Mouse (Mus musculus): ENCODE results near the gene Rfesd. TPM values are rescaled to one million over a fixed set of nuclear protein-coding genes. Genes with fewer than 3 reads are reported as not detected.
A peak's percentile ranks its signal among the peaks of the same experiment; 100 is the strongest.

Rfesd gene
- polyA plus RNA-seq (2012; ENCODE audit: insufficient read depth, insufficient read length, missing spikeins), result 46.9 and 79.7 TPM in 2 replicates

- Histone ChIP-seq H3K4me1 (ENCODE audit: control insufficient read depth, insufficient read depth, insufficient read length, low read length) (no peaks in the 10 kb centered on the region), H3K27ac (replicated peaks; ENCODE audit: low read depth, low read length) (peak within 1 kb of the TSS; percentile 97), H3K4me3 (ENCODE audit: insufficient read depth, low read depth, low read length) (peak within 1 kb of the TSS; percentile 80)
These were observed at the start of gene Rfesd for GRCm38 (mm10) chr13:76017974-76018843. TSS of gene Rfesd (minus strand) at chr13:76018719.

- no peak overlapping the region for H3K27ac ChIP-seq (replicated peaks; ENCODE audit: low read depth, low read length)
- H3K4me3 ChIP-seq (ENCODE audit: insufficient read depth, low read depth, low read length), result no peak overlapping the region
- H3K4me1 ChIP-seq (ENCODE audit: control insufficient read depth, insufficient read depth, insufficient read length, low read length), result no peaks in the 10 kb centered on the region
These were observed 45.9 kb upstream of the Rfesd start for GRCm38 (mm10) chr13:76064363-76064945.

GRCm38 (mm10) chr13:76063548-76063947 lies 45.0 kb upstream of the Rfesd start:
- H3K4me1 ChIP-seq (ENCODE audit: control insufficient read depth, insufficient read depth, insufficient read length, low read length), result no peaks in the 10 kb centered on the region
- no peak overlapping the region for H3K27ac ChIP-seq (replicated peaks; ENCODE audit: low read depth, low read length)
- H3K4me3 ChIP-seq (ENCODE audit: insufficient read depth, low read depth, low read length), result no peak overlapping the region

GRCm38 (mm10) chr13:76062569-76062968 lies 44.0 kb upstream of the Rfesd start:
- H3K27ac ChIP-seq (replicated peaks; ENCODE audit: low read depth, low read length), result no peak overlapping the region
- H3K4me1 ChIP-seq (ENCODE audit: control insufficient read depth, insufficient read depth, insufficient read length, low read length), result no peaks in the 10 kb centered on the region
- H3K4me3 ChIP-seq (ENCODE audit: insufficient read depth, low read depth, low read length), result no peak overlapping the region

GRCm38 (mm10) chr13:76062126-76062525 lies 43.6 kb upstream of the Rfesd start:
- Histone ChIP-seq H3K4me1 (ENCODE audit: control insufficient read depth, insufficient read depth, insufficient read length, low read length) (no peaks in the 10 kb centered on the region), H3K4me3 (ENCODE audit: insufficient read depth, low read depth, low read length) (no peak overlapping the region), H3K27ac (replicated peaks; ENCODE audit: low read depth, low read length) (no peak overlapping the region)

DNA sequence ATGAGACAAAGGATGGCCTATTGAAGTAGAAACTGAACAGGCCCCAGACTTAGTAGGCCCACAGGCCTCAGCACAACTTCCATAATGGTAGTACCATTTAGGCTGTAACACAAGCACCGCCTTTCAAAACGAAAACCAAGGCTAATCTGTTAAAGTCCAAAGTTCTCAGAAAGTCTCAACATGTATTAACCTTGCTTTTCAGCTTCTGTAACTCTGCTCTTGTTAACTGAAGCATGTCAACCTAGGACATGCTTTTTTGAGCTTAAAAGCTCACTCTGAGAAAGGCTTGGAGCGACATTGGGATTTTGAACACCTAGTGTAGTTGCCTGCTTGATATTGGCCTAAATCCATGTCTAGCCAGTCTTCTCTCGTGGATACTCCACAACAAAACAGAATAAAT lies 41.1 kb upstream of the Rfesd start:
- peaks cover 4% of the 10 kb centered on the region; the same call in 1 of the 2 replicates for H3K4me1 ChIP-seq (ENCODE audit: control insufficient read depth, insufficient read depth, insufficient read length, low read length)
- no peak overlapping the region for H3K27ac ChIP-seq (replicated peaks; ENCODE audit: low read depth, low read length)
- no peak overlapping the region for H3K4me3 ChIP-seq (ENCODE audit: insufficient read depth, low read depth, low read length)

- no peak overlapping the region for H3K4me3 ChIP-seq (ENCODE audit: insufficient read depth, low read depth, low read length)
- H3K4me1 ChIP-seq (ENCODE audit: control insufficient read depth, insufficient read depth, insufficient read length, low read length), result peaks cover 4% of the 10 kb centered on the region; the same call in 1 of the 2 replicates
- no peak overlapping the region for H3K27ac ChIP-seq (replicated peaks; ENCODE audit: low read depth, low read length)
These were observed 38.9 kb upstream of the Rfesd start for GRCm38 (mm10) chr13:76057267-76058069.

DNA sequence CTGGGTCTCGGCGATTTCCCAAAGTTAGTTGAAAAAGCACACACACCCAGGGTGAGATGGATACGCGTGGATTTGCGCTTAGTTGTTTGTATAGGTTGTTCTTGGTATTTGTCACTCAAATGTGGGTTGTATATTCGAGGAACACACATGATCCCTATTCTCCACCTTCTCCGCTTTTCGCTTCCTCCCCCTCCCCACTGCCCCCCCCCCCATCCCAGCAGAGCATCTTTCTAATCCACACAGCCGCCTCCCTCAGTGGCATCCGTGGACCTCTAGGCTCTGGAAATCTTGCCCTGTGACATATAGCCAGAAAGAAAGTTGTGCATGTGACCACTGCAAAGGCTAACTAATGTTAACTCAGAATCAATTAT lies 38.4 kb upstream of the Rfesd start, which contains the start of gene Gpr150:
Gpr150 (minus strand) TSS at position 101 of the 371 bp plus-strand sequence.
- peaks cover 4% of the 10 kb centered on the region; the same call in 1 of the 2 replicates for H3K4me1 ChIP-seq (ENCODE audit: control insufficient read depth, insufficient read depth, insufficient read length, low read length)
- no peak within 1 kb of the TSS for H3K27ac ChIP-seq (replicated peaks; ENCODE audit: low read depth, low read length)
- peak within 1 kb of the TSS; percentile 51 for H3K4me3 ChIP-seq (ENCODE audit: insufficient read depth, low read depth, low read length)

- peaks cover 4% of the 10 kb centered on the region; the same call in 1 of the 2 replicates for H3K4me1 ChIP-seq (ENCODE audit: control insufficient read depth, insufficient read depth, insufficient read length, low read length)
These were observed 37.8 kb upstream of the Rfesd start for GRCm38 (mm10) chr13:76056261-76056724.

GRCm38 (mm10) chr13:76055391-76056232 lies 37.1 kb upstream of the Rfesd start:
- H3K4me1 ChIP-seq (ENCODE audit: control insufficient read depth, insufficient read depth, insufficient read length, low read length), result peaks cover 4% of the 10 kb centered on the region; the same call in 1 of the 2 replicates

More at GRCm38 (mm10) chr13:76056261-76056724, 37.8 kb upstream of the Rfesd start:
- H3K4me3 ChIP-seq (ENCODE audit: insufficient read depth, low read depth, low read length), result peak overlapping the region; percentile 51
- H3K27ac ChIP-seq (replicated peaks; ENCODE audit: low read depth, low read length), result no peak overlapping the region

DNA sequence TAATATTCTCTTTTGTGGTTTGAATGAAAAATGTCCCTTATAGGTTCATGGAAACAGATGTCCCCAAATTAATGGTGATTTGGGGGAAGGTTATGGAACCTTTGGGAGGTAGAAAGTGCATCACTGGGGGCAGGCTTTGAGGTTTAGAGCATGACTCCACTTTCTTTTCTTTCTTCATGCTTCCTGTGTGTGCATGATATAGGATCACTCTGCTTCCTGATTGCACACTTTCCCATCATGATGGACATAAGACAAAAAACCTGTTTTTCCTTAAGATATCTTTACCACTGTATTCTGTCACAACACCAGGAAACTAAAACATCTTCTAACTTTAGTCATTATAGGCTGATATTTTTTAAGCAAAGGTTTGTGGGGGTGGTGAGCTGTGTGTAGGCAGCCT lies 26.5 kb upstream of the Rfesd start:
- Histone ChIP-seq H3K4me1 (ENCODE audit: control insufficient read depth, insufficient read depth, insufficient read length, low read length) (no peaks in the 10 kb centered on the region), H3K4me3 (ENCODE audit: insufficient read depth, low read depth, low read length) (no peak overlapping the region), H3K27ac (replicated peaks; ENCODE audit: low read depth, low read length) (no peak overlapping the region)

More at GRCm38 (mm10) chr13:76055391-76056232, 37.1 kb upstream of the Rfesd start:
- peak overlapping the region; percentile 51 for H3K4me3 ChIP-seq (ENCODE audit: insufficient read depth, low read depth, low read length)
- no peak overlapping the region for H3K27ac ChIP-seq (replicated peaks; ENCODE audit: low read depth, low read length)

- Histone ChIP-seq H3K4me1 (ENCODE audit: control insufficient read depth, insufficient read depth, insufficient read length, low read length) (no peaks in the 10 kb centered on the region), H3K27ac (replicated peaks; ENCODE audit: low read depth, low read length) (no peak overlapping the region), H3K4me3 (ENCODE audit: insufficient read depth, low read depth, low read length) (no peak overlapping the region)
These were observed 23.9 kb upstream of the Rfesd start for GRCm38 (mm10) chr13:76042455-76042854.

DNA sequence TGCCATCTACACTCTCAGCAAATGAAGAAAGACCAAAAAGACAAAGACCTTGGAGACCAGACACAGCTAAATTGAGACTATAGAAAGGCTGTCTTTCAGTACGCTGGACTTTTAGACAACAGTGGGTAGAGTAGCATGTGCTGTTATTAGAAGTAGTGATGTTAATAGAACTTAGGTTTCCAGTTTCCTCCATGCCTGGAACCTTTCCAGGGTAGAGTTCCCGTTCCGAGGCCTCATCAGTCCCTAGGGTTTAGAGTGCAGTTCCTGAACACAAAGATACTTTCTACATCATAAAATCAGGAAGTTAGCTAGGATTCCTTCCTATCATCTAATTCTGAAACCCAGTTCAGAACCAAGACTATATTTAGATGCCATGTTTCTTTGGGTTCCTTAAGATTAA lies 6.1 kb upstream of the Rfesd start:
- H3K4me1 ChIP-seq (ENCODE audit: control insufficient read depth, insufficient read depth, insufficient read length, low read length), result no peaks in the 10 kb centered on the region
- no peak overlapping the region for H3K4me3 ChIP-seq (ENCODE audit: insufficient read depth, low read depth, low read length)
- no peak overlapping the region for H3K27ac ChIP-seq (replicated peaks; ENCODE audit: low read depth, low read length)

DNA sequence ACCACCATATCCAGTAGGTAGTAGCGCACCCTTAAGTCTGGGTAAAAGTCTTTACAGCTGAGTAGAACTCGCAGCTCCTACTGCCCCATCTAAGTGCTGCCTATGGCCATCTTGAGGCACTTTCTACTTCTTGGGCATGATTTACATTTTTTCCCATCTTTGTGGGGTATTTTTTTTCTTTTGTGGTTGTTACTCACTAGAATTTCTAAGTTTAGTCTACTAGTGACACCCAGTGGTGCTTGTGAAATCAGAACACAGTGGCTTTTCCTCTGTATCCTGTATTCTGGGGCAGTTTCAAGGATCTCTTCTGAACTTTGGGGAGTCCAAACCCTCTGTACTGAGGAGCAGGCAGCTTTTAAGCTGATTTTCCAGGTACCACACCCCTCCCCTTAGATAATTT lies 3.3 kb upstream of the Rfesd start:
- Histone ChIP-seq H3K4me1 (ENCODE audit: control insufficient read depth, insufficient read depth, insufficient read length, low read length) (no peaks in the 10 kb centered on the region), H3K27ac (replicated peaks; ENCODE audit: low read depth, low read length) (no peak overlapping the region), H3K4me3 (ENCODE audit: insufficient read depth, low read depth, low read length) (no peak overlapping the region)
